Mouse (Mus musculus): ENCODE data around the gene AC124108.1. TPM values are rescaled to one million over a fixed set of nuclear protein-coding genes. Genes with fewer than 3 reads are reported as not detected.

AC124108.1 gene
- not detected for polyA plus RNA-seq (2015; fragmentation: Illumina TruSeq; extraction: RNeasy Lipid Tissue Mini Kit (QIAGEN cat#74804); ENCODE audit: insufficient read depth, low read depth, low replicate concordance)

DNA sequence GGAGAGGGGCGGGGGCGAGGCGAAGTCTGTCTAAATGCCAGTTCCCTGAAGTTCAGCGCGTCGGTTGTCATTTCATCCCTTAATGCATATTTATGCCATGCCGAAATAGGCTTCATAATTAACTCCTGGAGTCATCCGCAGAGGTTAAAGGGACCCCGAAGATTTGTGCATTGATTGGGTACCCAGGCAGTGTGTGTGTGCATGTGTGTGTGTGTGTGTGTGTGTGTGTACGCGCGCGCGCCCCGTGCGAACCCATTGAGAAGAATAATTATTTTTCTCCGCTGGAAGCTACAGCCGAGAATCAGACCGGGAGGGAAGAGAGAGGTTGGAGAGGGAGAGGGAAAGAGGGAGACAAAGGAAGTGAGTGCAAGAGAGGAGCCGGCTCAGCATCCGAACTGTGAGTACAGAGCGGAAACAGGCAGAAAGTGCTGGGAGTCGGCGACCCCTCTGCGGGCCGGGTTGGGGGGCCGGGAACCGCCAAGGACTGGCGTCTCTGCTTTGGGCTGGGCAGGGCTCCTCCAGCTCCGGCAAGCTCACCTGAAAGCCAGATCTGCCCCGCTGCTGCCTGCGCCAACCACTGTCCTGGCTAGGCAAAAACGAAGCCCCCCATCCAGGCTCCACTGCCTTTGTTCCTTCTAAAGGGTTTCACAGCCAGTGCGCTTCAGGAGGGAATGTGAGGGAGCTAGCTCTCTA is at the start of gene AC124108.1, which contains the start of gene Lemd1:
Gene AC124108.1 (plus strand): TSS at position 365 of the 693 bp plus-strand sequence.
Gene Lemd1 (plus strand): TSS at position 339 of the 693 bp plus-strand sequence.

GRCm38 (mm10) chr1:132229667-132230066 is 38.4 kb downstream of the AC124108.1 start, which contains the start of gene Gm10188:
Gm10188 (minus strand) TSS chr1:132229767.

Other genes with a start within 250 kb of the AC124108.1 start
- gene Slc45a3, start 228.5 kb upstream of the AC124108.1 start, polyA plus RNA-seq (2015; fragmentation: Illumina TruSeq; extraction: RNeasy Lipid Tissue Mini Kit (QIAGEN cat#74804); ENCODE audit: insufficient read depth, low read depth, low replicate concordance), result 0.55 TPM
- gene Elk4, start 183.8 kb upstream of the AC124108.1 start, polyA plus RNA-seq (2015; fragmentation: Illumina TruSeq; extraction: RNeasy Lipid Tissue Mini Kit (QIAGEN cat#74804); ENCODE audit: insufficient read depth, low read depth, low replicate concordance), result 11.0 TPM
- 2.4 TPM for gene Mfsd4a, start 123.4 kb upstream of the AC124108.1 start, polyA plus RNA-seq (2015; fragmentation: Illumina TruSeq; extraction: RNeasy Lipid Tissue Mini Kit (QIAGEN cat#74804); ENCODE audit: insufficient read depth, low read depth, low replicate concordance)
- 9.9 TPM for gene Cdk18, start 51.8 kb upstream of the AC124108.1 start, polyA plus RNA-seq (2015; fragmentation: Illumina TruSeq; extraction: RNeasy Lipid Tissue Mini Kit (QIAGEN cat#74804); ENCODE audit: insufficient read depth, low read depth, low replicate concordance)
- gene Lemd1, start within 50 bp of the AC124108.1 start, polyA plus RNA-seq (2015; fragmentation: Illumina TruSeq; extraction: RNeasy Lipid Tissue Mini Kit (QIAGEN cat#74804); ENCODE audit: insufficient read depth, low read depth, low replicate concordance), result not detected
- not detected for gene Gm10188, start 38.3 kb downstream of the AC124108.1 start, polyA plus RNA-seq (2015; fragmentation: Illumina TruSeq; extraction: RNeasy Lipid Tissue Mini Kit (QIAGEN cat#74804); ENCODE audit: insufficient read depth, low read depth, low replicate concordance)
- 0.92 TPM for gene Klhdc8a, start 107.2 kb downstream of the AC124108.1 start, polyA plus RNA-seq (2015; fragmentation: Illumina TruSeq; extraction: RNeasy Lipid Tissue Mini Kit (QIAGEN cat#74804); ENCODE audit: insufficient read depth, low read depth, low replicate concordance)
- gene Nuak2, start 124.7 kb downstream of the AC124108.1 start, polyA plus RNA-seq (2015; fragmentation: Illumina TruSeq; extraction: RNeasy Lipid Tissue Mini Kit (QIAGEN cat#74804); ENCODE audit: insufficient read depth, low read depth, low replicate concordance), result 1.7 TPM
- gene Tmcc2, start 199.8 kb downstream of the AC124108.1 start, polyA plus RNA-seq (2015; fragmentation: Illumina TruSeq; extraction: RNeasy Lipid Tissue Mini Kit (QIAGEN cat#74804); ENCODE audit: insufficient read depth, low read depth, low replicate concordance), result 6.9 TPM
- 3.6 TPM for gene Dstyk, start 226.1 kb downstream of the AC124108.1 start, polyA plus RNA-seq (2015; fragmentation: Illumina TruSeq; extraction: RNeasy Lipid Tissue Mini Kit (QIAGEN cat#74804); ENCODE audit: insufficient read depth, low read depth, low replicate concordance)

Data from pancreas, adult 10 weeks (tissue).